Mouse (Mus musculus) thymus, postnatal 0 days (tissue): ENCODE data around the gene Fbxl15. TPM values are rescaled to one million over a fixed set of nuclear protein-coding genes. Genes with fewer than 3 reads are reported as not detected.

ENCODE experiments used
- microRNA counts: library from miRNA; unstranded; fragments of <30 nt; microRNA quantifications from one replicate; lab custom pipeline; 2015
- microRNA-seq: library from miRNA; unstranded; fragments of <30 nt; microRNA quantifications from one replicate; pipeline ENCODE4, GENCODE M21; 2016; ENCODE audit warnings: borderline number of aligned reads
- polyA plus RNA-seq: library from polyadenylated mRNA; unstranded; fragments of >200 nt; fragmentation: Nextera tagmentation; extraction: Ambion mirVana; gene quantifications from 2 replicates; pipeline ENCODE4 v1.2.1, GENCODE M21; 2015

Fbxl15 gene
- polyA plus RNA-seq, 1 experiment from 2014 or later, result 8.3 TPM

MicroRNA genes within 50 kb of the gene (microRNA counts, 519-probe panel; counts per million panel counts)
- microRNA mmu-miR-146b (lab: Ali Mortazavi, UCI), result 473 counts per million, percentile 71 among the panel's probes with 10 or more counts

Small RNA genes within 50 kb of the gene (microRNA-seq; reads per million reads assigned to microRNA genes)
- gene Mir146b, result 2.1 reads per million

Other genes starting within 250 kb of the Fbxl15 start
- gene Elovl3, start 196.3 kb upstream of the Fbxl15 start, polyA plus RNA-seq, result 0.08 and 0.26 TPM in 2 replicates
- gene Pitx3, start 179.9 kb upstream of the Fbxl15 start, polyA plus RNA-seq, result not detected in 2 replicates
- gene Gbf1, start 175.7 kb upstream of the Fbxl15 start, polyA plus RNA-seq, result 28.6 and 28.7 TPM in 2 replicates
- gene Nfkb2, start 23.9 kb upstream of the Fbxl15 start, polyA plus RNA-seq, result 29.1 and 31.3 TPM in 2 replicates
- gene Psd, start 1.0 kb upstream of the Fbxl15 start, polyA plus RNA-seq, result 4.6 and 5.3 TPM in 2 replicates
- 152 and 155 TPM in 2 replicates for gene Cuedc2, start 10.5 kb downstream of the Fbxl15 start, polyA plus RNA-seq
- 7.5 and 8.1 TPM in 2 replicates for gene Mfsd13a, start 12.9 kb downstream of the Fbxl15 start, polyA plus RNA-seq
- 1.1 and 1.5 TPM in 2 replicates for gene 2310034G01Rik, start 22.1 kb downstream of the Fbxl15 start, polyA plus RNA-seq
- gene Actr1a, start 67.6 kb downstream of the Fbxl15 start, polyA plus RNA-seq, result 132 and 141 TPM in 2 replicates
- gene Sufu, start 68.7 kb downstream of the Fbxl15 start, polyA plus RNA-seq, result 20.7 and 21.0 TPM in 2 replicates
- gene Trim8, start 173.5 kb downstream of the Fbxl15 start, polyA plus RNA-seq, result 20.4 and 23.6 TPM in 2 replicates
- gene Arl3, start 245.0 kb downstream of the Fbxl15 start, polyA plus RNA-seq, result 47.5 and 52.3 TPM in 2 replicates
- gene Sfxn2, start 245.2 kb downstream of the Fbxl15 start, polyA plus RNA-seq, result 13.9 and 16.9 TPM in 2 replicates